Mouse (Mus musculus) olfactory bulb, adult 2 months (tissue): Measurements from ENCODE around the gene Usp48.

Source experiments
- CTCF ChIP-seq: fragments of 200-500 bp; IDR thresholded peaks from 2 replicates; pipeline ENCODE4 v1.5.1; 2012; ENCODE audit warnings: low read depth, mild to moderate bottlenecking, low read length, moderate library complexity; ENCODE audit not compliant: insufficient read depth
- POLR2A ChIP-seq: fragments of 200-500 bp; IDR thresholded peaks from 2 replicates; pipeline ENCODE4 v1.6.1; 2012; ENCODE audit warnings: mild to moderate bottlenecking, low read depth, low read length, moderate library complexity; ENCODE audit not compliant: insufficient read depth

DNA sequence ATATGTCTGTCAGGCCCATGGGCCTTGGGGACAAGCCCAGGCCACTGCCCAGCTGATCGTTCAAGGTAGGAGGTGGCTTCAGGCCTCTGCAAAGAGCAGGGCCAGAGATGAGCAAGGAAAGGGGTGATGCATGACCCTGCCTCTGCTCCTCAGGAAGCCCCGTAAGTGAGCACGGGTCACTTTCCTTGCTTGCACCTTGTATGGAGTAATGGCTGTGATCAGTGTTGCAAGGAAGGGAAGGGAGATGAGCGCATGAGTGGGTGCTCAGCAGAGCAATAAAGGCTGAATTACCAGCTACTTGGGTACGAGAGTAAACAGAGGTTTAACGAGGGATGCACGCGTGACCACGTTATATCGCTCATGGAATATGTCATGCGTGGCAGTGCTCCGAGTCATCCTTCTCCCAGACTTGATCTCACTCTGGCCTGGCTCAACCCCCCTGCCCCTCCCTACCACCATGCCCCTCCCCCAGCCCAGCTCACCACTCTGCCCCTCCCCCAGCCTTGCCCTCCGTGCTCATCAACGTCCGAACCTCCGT is 36.8 kb upstream of the Usp48 start:
- no peak for TF ChIP-seq CTCF
- TF ChIP-seq POLR2A, result no peak
